Mouse (Mus musculus): ENCODE measurements around the gene Dhx16.

DNA sequence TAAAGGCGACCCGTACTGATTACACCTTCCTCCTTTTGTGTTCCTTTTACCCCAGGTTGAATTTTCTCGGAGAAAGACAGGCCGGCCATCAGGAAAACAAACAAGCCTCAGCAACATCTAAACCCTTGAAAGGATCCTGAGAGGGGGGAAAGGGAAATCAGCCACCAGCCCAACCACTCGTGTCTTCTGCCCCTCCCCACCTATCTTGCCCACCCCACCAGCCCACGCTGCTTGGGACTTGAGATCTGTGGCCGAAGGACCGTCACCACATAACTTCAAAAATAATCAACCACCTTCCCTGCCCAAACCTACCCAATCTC, 37.5 kb downstream of the Dhx16 start:
- TF ChIP-seq CTCF (IDR thresholded peaks at IDR 0.05; ENCODE audit: extremely low read depth, insufficient read length, insufficient replicate concordance, low read depth, low read length), result no peak
- no peak for TF ChIP-seq POLR2A (IDR thresholded peaks at IDR 0.05; ENCODE audit: low read depth, low read length)

Measured in small intestine, adult 2 months (tissue).